Comparison of ENCODE assay signal across 25 mouse cellular contexts in the genomic region with DNA sequence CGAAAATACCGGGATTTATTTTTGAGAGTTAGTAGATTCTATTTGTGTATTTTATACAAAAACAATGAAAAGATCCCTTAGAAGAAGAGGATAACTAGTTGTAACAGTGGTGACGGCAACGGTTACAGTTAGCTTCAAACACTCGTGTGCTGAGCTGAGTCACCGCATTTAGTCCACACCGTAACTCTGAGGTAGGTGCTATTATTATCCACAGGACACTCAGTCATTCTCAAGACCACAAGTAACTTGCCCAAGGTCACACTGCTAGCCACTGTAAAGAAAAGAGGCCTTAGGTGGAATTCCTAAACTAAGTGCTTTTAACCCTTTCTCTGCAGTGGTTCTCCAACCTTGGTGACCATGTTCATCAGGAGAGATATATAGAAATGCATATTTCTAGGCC.
DNase-seq lines count a peak whose midpoint lies in the region; ATAC-seq and TF ChIP-seq lines count a peak whose summit lies in the region.
"Had no signal": no experiment of that assay in that cellular context is flagged by ENCODE, and none has a peak within 500 bp of the region (broad histone marks: within the 10 kb centered on the region; RNA-seq: fewer than 3 reads in every experiment).

No protein-coding gene starts in this region.

- peaks cover 10% of the 10 kb centered on the region for H3K4me1 ChIP-seq in heart, adult 2 months (ENCODE audit: control insufficient read depth, insufficient read depth, low read length)
- H3K4me1 ChIP-seq in CH12.LX (ENCODE audit: control insufficient read depth in 1 of 2, insufficient read depth in 2 of 2), result peaks cover 5 to 32% of the 10 kb centered on the region in 2 experiments
- peaks cover 18% of the 10 kb centered on the region for H3K4me1 ChIP-seq in heart, embryonic 16.5 days (ENCODE audit: control insufficient read depth, insufficient read depth, low read length)
- no peaks in the 10 kb centered on the region for H3K4me1 ChIP-seq in midbrain, embryonic 14.5 days (ENCODE audit: control insufficient read depth, insufficient read depth, low read length)
- H3K4me1 ChIP-seq: forebrain, embryonic 12.5 days; liver, embryonic 13.5 days; midbrain, embryonic 13.5 days had no signal

- TF ChIP-seq CTCF in heart, adult 2 months (IDR thresholded peaks at IDR 0.05), result no peak
- TF ChIP-seq CTCF in CH12.LX (conservative IDR thresholded peaks at IDR 0.05 in 1 of 2, IDR thresholded peaks at IDR 0.05 in 1 of 2; ENCODE audit: low read depth in 2 of 2, low read length in 2 of 2), result no peak

- TF ChIP-seq RAD21 in CH12.LX (IDR thresholded peaks at IDR 0.05; ENCODE audit: low read depth, low read length), result no peak

- in situ Hi-C loops in CH12.LX (cut with MboI; ENCODE audit: low pct_ligation_motif_present, low pct_unique_long_range_greater_than_20kb, low sequenced_read_pairs), result no loop called here

- no peaks in the 10 kb centered on the region for H3K9me3 ChIP-seq in CH12.LX (replicated peaks; ENCODE audit: low read length)
- no peaks in the 10 kb centered on the region for H3K9me3 ChIP-seq in heart, embryonic 16.5 days (replicated peaks; ENCODE audit: control insufficient read depth, low read length)
- H3K9me3 ChIP-seq in midbrain, embryonic 14.5 days (ENCODE audit: control insufficient read depth, low read length), result no peaks in the 10 kb centered on the region
- H3K9me3 ChIP-seq: embryonic facial prominence, embryonic 10.5 days; forebrain, embryonic 12.5 days; hindbrain, embryonic 10.5 days; liver, embryonic 13.5 days; megakaryocyte, embryonic 14.5 days; midbrain, embryonic 13.5 days; neural tube, embryonic 12.5 days had no signal

- no peak overlapping the region for H3K4me2 ChIP-seq in CH12.LX (ENCODE audit: insufficient read depth, low read depth, poor library complexity, severe bottlenecking)
- H3K4me2 ChIP-seq in heart, embryonic 16.5 days (ENCODE audit: low read depth, low read length), result no peak overlapping the region
- no peak overlapping the region for H3K4me2 ChIP-seq in midbrain, embryonic 14.5 days (ENCODE audit: low read length)
- H3K4me2 ChIP-seq: forebrain, embryonic 12.5 days; liver, embryonic 13.5 days; midbrain, embryonic 13.5 days; neural tube, embryonic 12.5 days had no signal

- intact Hi-C loops in heart, adult 2 months (cut with DNase I), result loop anchor here (2.0 to 5.0 kb wide), 2 partner anchors 35 to 118 kb away; no protein-coding TSS in a partner anchor

- TF ChIP-seq POLR2A in heart, adult 2 months (IDR thresholded peaks at IDR 0.05; ENCODE audit: insufficient read depth, low read depth, low read length), result no peak
- no peak for TF ChIP-seq POLR2A in CH12.LX (IDR thresholded peaks at IDR 0.05; ENCODE audit: low read depth, low read length)

- no peak for TF ChIP-seq EP300 in heart, adult 2 months (IDR thresholded peaks at IDR 0.05; ENCODE audit: insufficient read depth, low read depth, low read length)
- TF ChIP-seq EP300 in CH12.LX (IDR thresholded peaks at IDR 0.05; ENCODE audit: low read length), result no peak

- H3K36me3 ChIP-seq in heart, adult 2 months (ENCODE audit: control insufficient read depth, insufficient read depth, low read length), result peaks cover 13% of the 10 kb centered on the region
- H3K36me3 ChIP-seq in CH12.LX (replicated peaks in 1 of 2; ENCODE audit: control insufficient read depth in 1 of 2, insufficient read depth in 1 of 2, low read length in 1 of 2), result no peaks in the 10 kb centered on the region
- H3K36me3 ChIP-seq in heart, embryonic 16.5 days (ENCODE audit: control insufficient read depth, insufficient read depth), result no peaks in the 10 kb centered on the region
- no peaks in the 10 kb centered on the region for H3K36me3 ChIP-seq in midbrain, embryonic 14.5 days (ENCODE audit: control insufficient read depth, insufficient read depth, low read length)
- H3K36me3 ChIP-seq: embryonic facial prominence, embryonic 10.5 days; forebrain, embryonic 12.5 days; hindbrain, embryonic 10.5 days; liver, embryonic 13.5 days; midbrain, embryonic 13.5 days; neural tube, embryonic 12.5 days had no signal

- peak; percentile 71; the same call in 1 of the 2 replicates for ATAC-seq in heart, embryonic 16.5 days (replicated peaks; ENCODE audit: extremely low read depth, insufficient read depth, low FRiP score)
- no peak for ATAC-seq in midbrain, embryonic 14.5 days (ENCODE audit: low FRiP score, low TSS enrichment)
- ATAC-seq: hindbrain, embryonic 16.5 days; intestine, postnatal 0 days; midbrain, embryonic 13.5 days had no signal

- H3K27ac ChIP-seq in heart, adult 2 months, result peak overlapping the region; percentile 68
- no peak overlapping the region for H3K27ac ChIP-seq in CH12.LX (ENCODE audit: insufficient read depth, low read depth)
- peak overlapping the region; percentile 72 for H3K27ac ChIP-seq in heart, embryonic 16.5 days (ENCODE audit: low read length)
- no peak overlapping the region for H3K27ac ChIP-seq in midbrain, embryonic 14.5 days (replicated peaks; ENCODE audit: low read depth, low read length)
- H3K27ac ChIP-seq: embryonic facial prominence, embryonic 10.5 days; forebrain, embryonic 12.5 days; hindbrain, embryonic 10.5 days; liver, embryonic 13.5 days; midbrain, embryonic 13.5 days; neural tube, embryonic 12.5 days had no signal

- H3K79me2 ChIP-seq in heart, adult 2 months (replicated peaks; ENCODE audit: control insufficient read depth, insufficient read depth, low read length), result no peaks in the 10 kb centered on the region
- H3K79me2 ChIP-seq in CH12.LX (replicated peaks; ENCODE audit: control insufficient read depth, extremely low read depth, insufficient read depth, poor library complexity, severe bottlenecking), result no peaks in the 10 kb centered on the region

- H3K4me3 ChIP-seq in heart, adult 2 months, result no peak overlapping the region
- H3K4me3 ChIP-seq in CH12.LX (replicated peaks in 1 of 3; ENCODE audit: low read depth in 2 of 3, low read length in 2 of 3, poor library complexity in 1 of 3), result no peak overlapping the region
- H3K4me3 ChIP-seq in heart, embryonic 16.5 days (ENCODE audit: low read length), result no peak overlapping the region
- no peak overlapping the region for H3K4me3 ChIP-seq in midbrain, embryonic 14.5 days (replicated peaks; ENCODE audit: low read depth, low read length)
- H3K4me3 ChIP-seq: embryonic facial prominence, embryonic 10.5 days; forebrain, embryonic 12.5 days; hindbrain, embryonic 10.5 days; liver, embryonic 13.5 days; megakaryocyte, embryonic 14.5 days; midbrain, embryonic 13.5 days; neural tube, embryonic 12.5 days had no signal

- dilution Hi-C loops in CH12.LX (cut with MboI; ENCODE audit: extremely low pct_ligation_motif_present, extremely low pct_unique_long_range_greater_than_20kb, low sequenced_read_pairs), result no loop called here

- 62% methylated on average over 7 of the region's 7 CpGs for WGBS in heart, adult 2 months
- 56% methylated on average over 7 of the region's 7 CpGs for WGBS in heart, embryonic 16.5 days
- 93% methylated on average over 7 of the region's 7 CpGs for WGBS in midbrain, embryonic 14.5 days

- no peak overlapping the region for H3K9ac ChIP-seq in heart, adult 2 months (ENCODE audit: low read depth, low read length)
- H3K9ac ChIP-seq in CH12.LX (ENCODE audit: insufficient read depth, low read depth), result no peak overlapping the region
- no peak overlapping the region; the same call in 1 of the 2 replicates for H3K9ac ChIP-seq in heart, embryonic 16.5 days (ENCODE audit: low read length)
- H3K9ac ChIP-seq in midbrain, embryonic 14.5 days (replicated peaks; ENCODE audit: low read length), result no peak overlapping the region
- H3K9ac ChIP-seq: forebrain, embryonic 12.5 days; liver, embryonic 13.5 days; midbrain, embryonic 13.5 days; neural tube, embryonic 12.5 days had no signal

- DNase-seq in heart, adult 2 months, result no peak
- DNase-seq in heart, adult 8-10 months (ENCODE audit: low spot score), result no peak
- DNase-seq in 3134 (ENCODE audit: extremely low read depth, insufficient read length, low spot score), result peak; percentile 20
- DNase-seq in CH12.LX (ENCODE audit: extremely low read depth), result no peak
- no peak for DNase-seq in cerebellum, postnatal 4 days (ENCODE audit: low spot score in 2 of 2)
- DNase-seq in adrenal gland, adult 2 months, result no peak
- DNase-seq in midbrain, embryonic 14.5 days, result no peak
- DNase-seq: adrenal gland, postnatal 36 days; cerebellum, adult 9-10 months; kidney, postnatal 4 days; liver, embryonic 13.5 days; lung, adult 2 months; lung, postnatal 14 days; retina, postnatal 1 day; right cerebral cortex, postnatal 25 days; thymus, postnatal 25 days had no signal

- H3K27me3 ChIP-seq in heart, adult 2 months (ENCODE audit: control insufficient read depth, insufficient read depth, low read length), result no peaks in the 10 kb centered on the region
- no peaks in the 10 kb centered on the region for H3K27me3 ChIP-seq in CH12.LX (replicated peaks)
- no peaks in the 10 kb centered on the region for H3K27me3 ChIP-seq in heart, embryonic 16.5 days (ENCODE audit: control insufficient read depth, insufficient read depth, low read length)
- H3K27me3 ChIP-seq in midbrain, embryonic 14.5 days (ENCODE audit: control insufficient read depth, insufficient read depth, low read length), result no peaks in the 10 kb centered on the region
- H3K27me3 ChIP-seq: forebrain, embryonic 12.5 days; liver, embryonic 13.5 days; megakaryocyte, embryonic 14.5 days; midbrain, embryonic 13.5 days; neural tube, embryonic 12.5 days had no signal

TF ChIP-seq in CH12.LX, 34 proteins besides CTCF, POLR2A, EP300 and RAD21:
- no peak for TF ChIP-seq POLR2AphosphoS2 (IDR thresholded peaks at IDR 0.05; ENCODE audit: low read depth, low read length)
- TF ChIP-seq ZKSCAN1 (IDR thresholded peaks at IDR 0.05; ENCODE audit: borderline replicate concordance, low read depth, low read length), result no peak
- TF ChIP-seq HCFC1 (IDR thresholded peaks at IDR 0.05; ENCODE audit: low read depth, low read length), result no peak
- no peak for TF ChIP-seq SIN3A (IDR thresholded peaks at IDR 0.05; ENCODE audit: low read length)
- no peak for TF ChIP-seq TBP (conservative IDR thresholded peaks at IDR 0.05; ENCODE audit: low read depth, low read length)
- TF ChIP-seq USF2 (conservative IDR thresholded peaks at IDR 0.05; ENCODE audit: low read depth, low read length), result no peak
- TF ChIP-seq BHLHE40 (IDR thresholded peaks at IDR 0.05; ENCODE audit: low read depth, low read length), result 0 out of 2 replicates have a peak, but pooled peaks have one; percentile 3
- no peak for TF ChIP-seq CHD2 (IDR thresholded peaks at IDR 0.05; ENCODE audit: low read length)
- TF ChIP-seq MEF2A (IDR thresholded peaks at IDR 0.05; ENCODE audit: borderline replicate concordance, low read depth, low read length), result peak; percentile 52; the same call in 1 of the 2 replicates
- TF ChIP-seq MAZ (IDR thresholded peaks at IDR 0.05; ENCODE audit: low read depth, low read length), result no peak
- TF ChIP-seq RCOR1 (conservative IDR thresholded peaks at IDR 0.05; ENCODE audit: low read depth, low read length), result no peak

Comparison
In these comparisons a context has a peak if more than half of its experiments do, and no peak if none do; other contexts are left out.
1. H3K27ac ChIP-seq: peak in heart, adult 2 months (single experiment) and heart, embryonic 16.5 days (single experiment); none in CH12.LX (single experiment) and midbrain, embryonic 14.5 days (single experiment).